Mouse (Mus musculus): ENCODE measurements around the gene Taldo1. TPM values are rescaled to one million over a fixed set of nuclear protein-coding genes. Genes with fewer than 3 reads are reported as not detected.

Taldo1 gene
- polyA plus RNA-seq, 1 experiment: 210 TPM

- TF ChIP-seq POLR2A (IDR thresholded peaks at IDR 0.05; ENCODE audit: insufficient read depth, low read length) (no peak), EP300 (IDR thresholded peaks at IDR 0.05; ENCODE audit: insufficient read depth, low read depth, low read length) (no peak), CTCF (IDR thresholded peaks at IDR 0.05; ENCODE audit: low read depth, low read length) (no peak)
- Histone ChIP-seq H3K36me3 (ENCODE audit: control insufficient read depth, insufficient read depth, low read length, poor library complexity, severe bottlenecking) (no peaks in the 10 kb centered on the region), H3K4me3 (ENCODE audit: low read depth, low read length) (peak overlapping the region; percentile 84), H3K27ac (ENCODE audit: insufficient read depth, low read length) (no peak overlapping the region), H3K27me3 (ENCODE audit: control insufficient read depth, insufficient read depth, low read length, poor library complexity, severe bottlenecking) (no peaks in the 10 kb centered on the region), H3K9ac (ENCODE audit: low read depth, poor library complexity, severe bottlenecking) (peak overlapping the region; percentile 60), H3K9me3 (replicated peaks; ENCODE audit: control insufficient read depth, insufficient read depth, low read length, poor library complexity, severe bottlenecking) (no peaks in the 10 kb centered on the region), H3K4me1 (ENCODE audit: control insufficient read depth, insufficient read depth, low read length) (peaks cover 5% of the 10 kb centered on the region)
These were observed 21.3 kb downstream of the Taldo1 start for GRCm38 (mm10) chr7:141413331-141413730.

- peak within 1 kb of the TSS; percentile 76 for H3K9ac ChIP-seq (ENCODE audit: low read depth, poor library complexity, severe bottlenecking)
- H3K4me3 ChIP-seq (ENCODE audit: low read depth, low read length): peak within 1 kb of the TSS; percentile 85
- H3K9me3 ChIP-seq (replicated peaks; ENCODE audit: control insufficient read depth, insufficient read depth, low read length, poor library complexity, severe bottlenecking): no peaks in the 10 kb centered on the region
- H3K36me3 ChIP-seq (ENCODE audit: control insufficient read depth, insufficient read depth, low read length, poor library complexity, severe bottlenecking): no peaks in the 10 kb centered on the region
- H3K4me1 ChIP-seq (ENCODE audit: control insufficient read depth, insufficient read depth, low read length): peaks cover 6% of the 10 kb centered on the region
- no peaks in the 10 kb centered on the region for H3K27me3 ChIP-seq (ENCODE audit: control insufficient read depth, insufficient read depth, low read length, poor library complexity, severe bottlenecking)
- TF ChIP-seq EP300 (IDR thresholded peaks at IDR 0.05; ENCODE audit: insufficient read depth, low read depth, low read length): 0 out of 2 replicates have a peak, but pooled peaks have one; percentile 24
- TF ChIP-seq POLR2A (IDR thresholded peaks at IDR 0.05; ENCODE audit: insufficient read depth, low read length): peak; percentile 67
- TF ChIP-seq CTCF (IDR thresholded peaks at IDR 0.05; ENCODE audit: low read depth, low read length): no peak
- peak within 1 kb of the TSS; percentile 58 for H3K27ac ChIP-seq (ENCODE audit: insufficient read depth, low read length)
These were observed 22.0 kb downstream of the Taldo1 start, which contains the start of gene Gatd1 for GRCm38 (mm10) chr7:141413809-141414584. TSS of gene Gatd1 (minus strand) at chr7:141414136.

DNA sequence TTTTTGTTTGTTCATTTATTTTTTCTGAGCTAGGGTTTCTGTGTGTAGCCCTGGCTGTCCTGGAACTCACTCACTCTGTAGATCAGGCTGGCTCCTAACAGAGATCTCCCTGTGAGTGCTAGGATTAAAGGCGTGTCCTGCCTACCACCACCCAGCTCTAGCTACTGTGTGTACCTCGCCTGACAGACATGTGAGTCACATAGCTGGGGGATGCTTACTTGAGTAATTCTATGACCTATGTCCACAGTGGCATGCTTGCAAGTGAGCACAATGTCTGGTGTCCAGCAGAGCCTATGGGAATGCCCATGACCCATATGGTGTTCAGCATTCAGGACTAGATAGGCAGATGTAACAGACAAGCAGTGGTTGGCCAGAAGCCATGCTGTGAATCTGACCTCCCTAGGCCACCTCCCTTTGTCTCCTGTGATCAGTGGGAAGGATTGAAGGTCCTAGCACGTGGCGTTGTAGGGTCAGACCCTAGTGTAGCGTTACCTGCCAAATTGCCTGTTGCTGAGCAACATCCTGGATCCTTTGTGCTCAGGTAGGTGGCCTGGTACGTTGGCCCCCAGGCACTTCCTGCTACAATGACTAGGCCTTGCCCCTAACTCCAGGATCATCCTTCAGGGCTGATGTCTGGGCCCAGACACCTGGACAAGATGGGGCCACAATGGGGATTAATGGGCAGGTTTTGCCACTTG lies 24.3 kb downstream of the Taldo1 start:
- Histone ChIP-seq H3K4me1 (ENCODE audit: control insufficient read depth, insufficient read depth, low read length) (peaks cover 6% of the 10 kb centered on the region), H3K27me3 (ENCODE audit: control insufficient read depth, insufficient read depth, low read length, poor library complexity, severe bottlenecking) (no peaks in the 10 kb centered on the region), H3K4me3 (ENCODE audit: low read depth, low read length) (no peak overlapping the region), H3K9ac (ENCODE audit: low read depth, poor library complexity, severe bottlenecking) (no peak overlapping the region), H3K9me3 (replicated peaks; ENCODE audit: control insufficient read depth, insufficient read depth, low read length, poor library complexity, severe bottlenecking) (no peaks in the 10 kb centered on the region), H3K27ac (ENCODE audit: insufficient read depth, low read length) (no peak overlapping the region; the same call in 1 of the 2 replicates), H3K36me3 (ENCODE audit: control insufficient read depth, insufficient read depth, low read length, poor library complexity, severe bottlenecking) (no peaks in the 10 kb centered on the region)
- TF ChIP-seq EP300 (IDR thresholded peaks at IDR 0.05; ENCODE audit: insufficient read depth, low read depth, low read length): peak; percentile 82
- TF ChIP-seq CTCF (IDR thresholded peaks at IDR 0.05; ENCODE audit: low read depth, low read length): no peak
- TF ChIP-seq POLR2A (IDR thresholded peaks at IDR 0.05; ENCODE audit: insufficient read depth, low read length): no peak

DNA sequence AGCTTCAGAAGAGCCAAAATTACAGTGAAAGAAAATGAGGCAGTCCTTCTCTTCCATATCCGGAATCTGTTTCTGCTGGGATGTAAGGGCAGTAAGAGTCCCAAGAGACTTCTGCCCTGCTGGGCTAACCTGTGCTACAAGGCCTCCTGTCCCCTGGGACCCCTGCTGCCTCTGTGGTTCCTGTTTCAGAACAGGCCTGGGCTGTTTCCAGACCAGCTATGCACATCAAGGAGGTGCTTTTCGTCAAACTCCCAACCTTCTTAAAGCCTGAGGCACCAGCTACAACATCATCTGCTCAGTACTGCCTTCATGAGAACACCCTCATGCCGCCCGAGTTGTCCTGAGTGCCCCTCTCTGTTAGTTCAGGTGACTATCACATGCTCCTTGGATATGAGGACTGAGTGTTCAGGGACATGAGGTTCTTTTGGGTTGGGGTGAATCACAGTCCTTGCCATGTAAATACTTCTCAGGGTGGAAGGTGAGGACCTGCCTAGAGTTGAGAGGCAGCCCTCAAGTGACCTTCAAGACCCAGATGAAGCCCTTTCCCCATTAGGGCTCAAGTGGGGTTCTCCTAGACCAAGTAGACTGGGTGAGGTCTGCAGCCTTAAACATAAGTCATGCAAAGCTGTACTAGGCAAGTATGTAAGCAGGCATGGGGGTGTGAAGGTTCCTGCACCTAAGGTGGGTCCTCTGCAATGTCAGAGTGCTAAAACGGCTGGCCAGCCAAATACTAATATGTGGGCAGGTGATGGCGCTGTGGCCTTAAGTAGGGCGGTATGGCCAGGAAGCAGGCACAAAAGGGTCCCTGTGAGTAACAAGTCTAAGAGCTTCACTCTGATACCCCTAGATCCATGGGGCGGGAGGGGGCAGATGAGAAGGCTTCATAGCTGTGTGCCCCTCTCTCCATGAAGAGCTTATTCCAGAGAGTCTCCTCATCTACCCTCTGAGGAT lies 26.0 kb downstream of the Taldo1 start:
- no peaks in the 10 kb centered on the region for H3K27me3 ChIP-seq (ENCODE audit: control insufficient read depth, insufficient read depth, low read length, poor library complexity, severe bottlenecking)
- H3K36me3 ChIP-seq (ENCODE audit: control insufficient read depth, insufficient read depth, low read length, poor library complexity, severe bottlenecking): no peaks in the 10 kb centered on the region
- no peaks in the 10 kb centered on the region for H3K9me3 ChIP-seq (replicated peaks; ENCODE audit: control insufficient read depth, insufficient read depth, low read length, poor library complexity, severe bottlenecking)
- peak; percentile 53 for TF ChIP-seq CTCF (IDR thresholded peaks at IDR 0.05; ENCODE audit: low read depth, low read length)
- no peak for TF ChIP-seq EP300 (IDR thresholded peaks at IDR 0.05; ENCODE audit: insufficient read depth, low read depth, low read length)
- TF ChIP-seq POLR2A (IDR thresholded peaks at IDR 0.05; ENCODE audit: insufficient read depth, low read length): no peak
- peaks cover 6% of the 10 kb centered on the region for H3K4me1 ChIP-seq (ENCODE audit: control insufficient read depth, insufficient read depth, low read length)
- no peak overlapping the region for H3K27ac ChIP-seq (ENCODE audit: insufficient read depth, low read length)
- H3K4me3 ChIP-seq (ENCODE audit: low read depth, low read length): no peak overlapping the region
- no peak overlapping the region for H3K9ac ChIP-seq (ENCODE audit: low read depth, poor library complexity, severe bottlenecking)

DNA sequence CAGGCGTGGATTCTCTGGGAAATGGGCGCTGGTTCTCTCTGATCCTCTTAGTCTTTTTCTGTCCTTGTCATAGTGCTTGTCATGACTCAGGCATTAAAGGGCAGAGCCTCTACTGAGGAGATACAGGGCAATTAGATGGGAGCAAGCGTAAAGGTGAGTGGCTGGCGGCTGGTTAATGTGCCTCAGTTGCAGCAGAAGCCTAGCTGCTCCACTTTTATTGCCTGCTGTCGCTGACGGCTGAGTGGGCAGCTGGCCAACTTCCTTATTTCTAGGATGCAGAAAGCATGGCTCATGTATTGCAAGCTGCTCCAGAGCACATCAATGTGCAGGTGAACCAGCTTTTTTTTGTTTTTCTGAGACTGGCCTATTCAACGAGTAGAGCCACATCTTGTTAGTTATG lies 27.0 kb downstream of the Taldo1 start:
- Histone ChIP-seq H3K9ac (ENCODE audit: low read depth, poor library complexity, severe bottlenecking) (no peak overlapping the region), H3K27ac (ENCODE audit: insufficient read depth, low read length) (no peak overlapping the region), H3K27me3 (ENCODE audit: control insufficient read depth, insufficient read depth, low read length, poor library complexity, severe bottlenecking) (no peaks in the 10 kb centered on the region), H3K4me1 (ENCODE audit: control insufficient read depth, insufficient read depth, low read length) (peaks cover 6% of the 10 kb centered on the region), H3K36me3 (ENCODE audit: control insufficient read depth, insufficient read depth, low read length, poor library complexity, severe bottlenecking) (no peaks in the 10 kb centered on the region), H3K9me3 (replicated peaks; ENCODE audit: control insufficient read depth, insufficient read depth, low read length, poor library complexity, severe bottlenecking) (no peaks in the 10 kb centered on the region), H3K4me3 (ENCODE audit: low read depth, low read length) (no peak overlapping the region)
- no peak for TF ChIP-seq EP300 (IDR thresholded peaks at IDR 0.05; ENCODE audit: insufficient read depth, low read depth, low read length)
- no peak for TF ChIP-seq CTCF (IDR thresholded peaks at IDR 0.05; ENCODE audit: low read depth, low read length)
- no peak for TF ChIP-seq POLR2A (IDR thresholded peaks at IDR 0.05; ENCODE audit: insufficient read depth, low read length)
